In genomic region chr8:72575915-72576314, GRCm38 (mm10) we compare ENCODE assay signal across 29 mouse cellular contexts.
"Had no signal": no experiment of that assay in that cellular context is flagged by ENCODE, and none has a peak within 500 bp of the region (broad histone marks: within the 10 kb centered on the region; RNA-seq: fewer than 3 reads in every experiment).

No protein-coding gene starts in this region.

- H3K27ac ChIP-seq: heart, embryonic 13.5 days; heart, embryonic 15.5 days; hindbrain, embryonic 10.5 days; hindbrain, embryonic 12.5 days; hindbrain, embryonic 13.5 days; hindbrain, embryonic 14.5 days; hindbrain, embryonic 15.5 days; hindbrain, postnatal 0 days; intestine, embryonic 15.5 days; kidney, embryonic 15.5 days; kidney, postnatal 0 days; layer of hippocampus, adult 2 months; left cerebral cortex, adult 2 months had no signal

- H3K4me3 ChIP-seq: heart, embryonic 13.5 days; heart, embryonic 15.5 days; hindbrain, embryonic 10.5 days; hindbrain, embryonic 12.5 days; hindbrain, embryonic 13.5 days; hindbrain, embryonic 15.5 days; intestine, embryonic 15.5 days; kidney, embryonic 15.5 days; layer of hippocampus, adult 2 months; left cerebral cortex, adult 2 months had no signal

- DNase-seq: heart, postnatal 10 days; heart, postnatal 14 days; heart, postnatal 36 days; heart, postnatal 4 days; kidney, adult 11 months; kidney, adult 18-20 months; kidney, adult 2 months; kidney, adult 8-10 months; kidney, adult 9 months; kidney, postnatal 10 days; kidney, postnatal 14 days; kidney, postnatal 25 days; kidney, postnatal 36 days; kidney, postnatal 4 days; layer of hippocampus, adult 9-11 months; layer of hippocampus, postnatal 36 days had no signal
